Mouse (Mus musculus): ENCODE data around the gene Prpf19.

- TF ChIP-seq POLR2A (IDR thresholded peaks at IDR 0.05; ENCODE audit: insufficient read depth, low read depth, low read length): 0 out of 2 replicates have a peak, but pooled peaks have one; percentile 14
- no peak for TF ChIP-seq CTCF (IDR thresholded peaks at IDR 0.05)
- TF ChIP-seq EP300 (IDR thresholded peaks at IDR 0.05; ENCODE audit: insufficient read depth, low read depth, low read length): no peak
These were observed 1.8 kb downstream of the Prpf19 start for GRCm38 (mm10) chr19:10896849-10897248.
